Mouse (Mus musculus): ENCODE results near the gene Grin2a.

DNA sequence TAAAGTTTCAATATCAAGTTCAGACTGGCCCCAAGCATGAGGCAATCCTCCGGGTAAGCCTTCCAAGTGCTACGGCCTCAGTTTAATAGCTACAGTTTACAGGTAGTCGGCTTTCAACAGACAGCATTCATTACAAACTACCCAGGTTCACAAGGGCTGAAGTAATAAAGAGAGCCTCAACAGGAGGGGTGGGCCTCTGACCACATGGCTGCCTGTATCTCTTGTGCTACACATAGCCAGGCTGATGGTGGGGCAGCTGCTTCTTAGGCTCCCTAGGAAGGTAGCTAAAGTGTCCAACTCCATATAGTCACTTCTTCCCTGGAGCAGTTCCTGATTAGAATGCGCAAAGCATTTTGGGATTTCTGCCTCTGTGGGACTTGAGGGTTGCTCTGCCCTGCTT is 109.2 kb downstream of the Grin2a start:
- TF ChIP-seq CTCF (IDR thresholded peaks at IDR 0.05; ENCODE audit: low read depth) (no peak), EP300 (IDR thresholded peaks at IDR 0.05; ENCODE audit: low read depth) (no peak)

Data from liver, embryonic 14.5 days (tissue).